Mouse (Mus musculus) liver, embryonic 16.5 days (tissue): ENCODE results near the gene Olfr645. TPM values are rescaled to one million over a fixed set of nuclear protein-coding genes. Genes with fewer than 3 reads are reported as not detected.

ENCODE experiments used
- ATAC-seq: fragments of 200-750 bp; cut with Nextera tagmentation; 2 replicates; pipeline ENCODE4 v1.8.0; 2017; ENCODE audit warnings: low read depth, mild to moderate bottlenecking, moderate number of reproducible peaks, moderate library complexity
- H3K27ac ChIP-seq: fragments of 300-500 bp; sonication (generic); 2 replicates; pipeline ENCODE4 v1.5.1; 2014; ENCODE audit warnings: mild to moderate bottlenecking, low read length
- H3K27me3 ChIP-seq: fragments of 300-500 bp; sonication (generic); 2 replicates; pipeline ENCODE4 v1.6.1; 2014; ENCODE audit warnings: low read depth, low read length, mixed read lengths; ENCODE audit not compliant: control insufficient read depth, insufficient read depth
- H3K36me3 ChIP-seq: fragments of 300-500 bp; sonication (generic); 2 replicates; pipeline ENCODE4 v1.6.1; 2014; ENCODE audit warnings: mild to moderate bottlenecking; ENCODE audit not compliant: control insufficient read depth, insufficient read depth
- H3K4me1 ChIP-seq: fragments of 300-500 bp; sonication (generic); 2 replicates; pipeline ENCODE4 v1.6.1; 2014; ENCODE audit warnings: low read depth, low read length, mixed read lengths; ENCODE audit not compliant: control insufficient read depth
- H3K4me2 ChIP-seq: fragments of 300-500 bp; sonication (generic); 2 replicates; pipeline ENCODE4 v1.6.1; 2014; ENCODE audit warnings: low read depth, low read length, mixed read lengths
- H3K4me3 ChIP-seq: fragments of 300-500 bp; sonication (generic); 2 replicates; pipeline ENCODE4 v1.5.1; 2014; ENCODE audit warnings: low read depth, mild to moderate bottlenecking, low read length
- H3K9ac ChIP-seq: fragments of 300-500 bp; sonication (generic); 2 replicates; pipeline ENCODE4 v1.6.1; 2014; ENCODE audit warnings: low read depth, low read length
- H3K9me3 ChIP-seq: fragments of 300-500 bp; sonication (generic); replicated peaks from 2 replicates; pipeline ENCODE4 v1.6.1; 2016; ENCODE audit warnings: low read length; ENCODE audit not compliant: control insufficient read depth
- WGBS: fragments of 180-500 bp; shearing (Covaris S2); extraction: QIAGEN DNeasy Blood & Tissue Kit; methylation state at CpG from one replicate; pipeline ENCODE4 v1.1.7; 2014; ENCODE audit not compliant: insufficient replicate concordance; 5-methylcytosine and 5-hydroxymethylcytosine counted together
- polyA plus RNA-seq: library from polyadenylated mRNA; unstranded; fragments of >200 nt; fragmentation: Nextera tagmentation; extraction: Ambion mirVana; gene quantifications from 2 replicates; pipeline ENCODE4 v1.2.1, GENCODE M21; 2015

The Olfr645 gene
- polyA plus RNA-seq, 1 experiment from 2014 or later: not detected

- Histone ChIP-seq H3K9ac (no peak within 1 kb of the TSS), H3K4me1 (no peaks in the 10 kb centered on the region), H3K4me2 (no peak within 1 kb of the TSS), H3K36me3 (no peaks in the 10 kb centered on the region), H3K4me3 (no peak within 1 kb of the TSS), H3K27ac (no peak within 1 kb of the TSS), H3K27me3 (no peaks in the 10 kb centered on the region), H3K9me3 (no peaks in the 10 kb centered on the region)
- ATAC-seq: no peak
- 52% methylated on average over 1 of the region's 1 CpGs for WGBS
Measured at GRCm38 (mm10) chr7:104035145-104035544, 50.1 kb downstream of the Olfr645 start, which contains the start of gene Olfr641. Olfr641 (plus strand) TSS chr7:104035445.

Other genes starting within 250 kb of the Olfr645 start
- 0.22 TPM in 1 of 2 replicates, not detected in the other for gene Hbb-bh2, start 244.9 kb downstream of the Olfr645 start, polyA plus RNA-seq
- gene Hbb-bh1, start 242.3 kb downstream of the Olfr645 start, polyA plus RNA-seq: 24.9 and 31.8 TPM in 2 replicates
- 114 and 115 TPM in 2 replicates for gene Hbb-y, start 232.2 kb downstream of the Olfr645 start, polyA plus RNA-seq
- not detected in 2 replicates for gene Olfr66, start 199.2 kb downstream of the Olfr645 start, polyA plus RNA-seq
- not detected in 2 replicates for gene Olfr64, start 191.0 kb downstream of the Olfr645 start, polyA plus RNA-seq
- not detected in 2 replicates for gene Olfr65, start 182.0 kb downstream of the Olfr645 start, polyA plus RNA-seq
- gene Olfr631, start 156.6 kb downstream of the Olfr645 start, polyA plus RNA-seq: 0.13 TPM in 1 of 2 replicates, not detected in the other
- 0.18 and 0.29 TPM in 2 replicates for gene Olfr632, start 151.1 kb downstream of the Olfr645 start, polyA plus RNA-seq
- not detected in 2 replicates for gene Olfr633, start 141.0 kb downstream of the Olfr645 start, polyA plus RNA-seq
- gene Olfr635, start 114.3 kb downstream of the Olfr645 start, polyA plus RNA-seq: not detected in 2 replicates
- not detected in 2 replicates for gene Olfr638, start 86.7 kb downstream of the Olfr645 start, polyA plus RNA-seq
- gene Olfr639, start 68.2 kb downstream of the Olfr645 start, polyA plus RNA-seq: not detected in 2 replicates
- gene Olfr640, start 59.9 kb downstream of the Olfr645 start, polyA plus RNA-seq: not detected in 2 replicates
- not detected in 2 replicates for gene Olfr641, start 50.0 kb downstream of the Olfr645 start, polyA plus RNA-seq
- not detected in 2 replicates for gene Olfr642, start 32.8 kb downstream of the Olfr645 start, polyA plus RNA-seq
- not detected in 2 replicates for gene 4930516K23Rik, start 24.0 kb downstream of the Olfr645 start, polyA plus RNA-seq
- gene Olfr644, start 13.6 kb downstream of the Olfr645 start, polyA plus RNA-seq: not detected in 2 replicates
- gene Olfr646, start 19.4 kb upstream of the Olfr645 start, polyA plus RNA-seq: not detected in 2 replicates
- not detected in 2 replicates for gene Ubqln5, start 44.4 kb upstream of the Olfr645 start, polyA plus RNA-seq
- not detected in 2 replicates for gene Olfr643, start 51.9 kb upstream of the Olfr645 start, polyA plus RNA-seq
- not detected in 2 replicates for gene Ubqln3, start 57.8 kb upstream of the Olfr645 start, polyA plus RNA-seq
- not detected in 2 replicates for gene Ubqlnl, start 65.1 kb upstream of the Olfr645 start, polyA plus RNA-seq
- not detected in 2 replicates for gene Olfm5, start 79.4 kb upstream of the Olfr645 start, polyA plus RNA-seq
- gene Olfr648, start 97.9 kb upstream of the Olfr645 start, polyA plus RNA-seq: 0.04 and 0.05 TPM in 2 replicates
- not detected in 2 replicates for gene Olfr649, start 110.5 kb upstream of the Olfr645 start, polyA plus RNA-seq
- 0.22 and 0.37 TPM in 2 replicates for gene Trim6, start 133.3 kb upstream of the Olfr645 start, polyA plus RNA-seq
- gene Trim34a, start 159.0 kb upstream of the Olfr645 start, polyA plus RNA-seq: 1.3 and 1.4 TPM in 2 replicates
- 0.33 and 0.43 TPM in 2 replicates for gene Trim5, start 202.6 kb upstream of the Olfr645 start, polyA plus RNA-seq
- gene Trim12a, start 230.0 kb upstream of the Olfr645 start, polyA plus RNA-seq: 2.8 and 3.0 TPM in 2 replicates
- gene Trim34b, start 244.0 kb upstream of the Olfr645 start, polyA plus RNA-seq: 0.13 TPM in 1 of 2 replicates, not detected in the other